Mouse (Mus musculus) left cerebral cortex, postnatal 4 days (tissue): ENCODE measurements around the gene Plk2. TPM values are rescaled to one million over a fixed set of nuclear protein-coding genes. Genes with fewer than 3 reads are reported as not detected.
A peak's percentile ranks its signal among the peaks of the same experiment; 100 is the strongest.
"Not testable (repeated sequence)": the region's sequence is repeated elsewhere in the genome, so short reads cannot be mapped to it uniquely, and the experiment has no call there.

Source experiments
- DNase-seq: peaks from one replicate; pipeline ENCODE4 v3.0.0-alpha.2; 2022
- intact Hi-C: fragments of 180-260 bp; cut with DNase I; formaldehyde crosslinking; loops from one replicate; pipeline ENCODE4 v1.15.1; 2025
- total RNA-seq, 2 experiments: library from RNA; stranded (reverse); gene quantifications; 2 replicates each; pipeline ENCODE4 v1.2.3; 2021

The Plk2 gene
- total RNA-seq, 2 experiments from 2014 or later = 273 to 293 TPM

GRCm38 (mm10) chr13:110401877-110402276, 7.0 kb downstream of the Plk2 start:
- DNase-seq = no peak
- intact Hi-C loops = loop anchor here (10.0 kb wide), 1 partner anchor 243 kb away; no protein-coding TSS in a partner anchor

GRCm38 (mm10) chr13:110404059-110404458, 9.2 kb downstream of the Plk2 start:
- intact Hi-C loops = loop anchor here (10.0 kb wide), 1 partner anchor 241 kb away; no protein-coding TSS in a partner anchor
- no peak for DNase-seq

- DNase-seq = not testable (repeated sequence)
- intact Hi-C loops = loop anchor here (10.0 kb wide), 1 partner anchor 240 kb away; no protein-coding TSS in a partner anchor
These were observed 9.8 kb downstream of the Plk2 start for GRCm38 (mm10) chr13:110404686-110405085.

GRCm38 (mm10) chr13:110406152-110406551, 11.3 kb downstream of the Plk2 start:
- intact Hi-C loops = loop anchor here (10.0 kb wide), 1 partner anchor 239 kb away; no protein-coding TSS in a partner anchor
- peak; percentile 50 for DNase-seq

- intact Hi-C loops = no loop called here
- DNase-seq = peak; percentile 85
These were observed 17.8 kb downstream of the Plk2 start for GRCm38 (mm10) chr13:110412572-110413209.

- no peak for DNase-seq
- intact Hi-C loops = no loop called here
These were observed 23.8 kb downstream of the Plk2 start for GRCm38 (mm10) chr13:110418656-110419055.

GRCm38 (mm10) chr13:110419640-110420039, 24.8 kb downstream of the Plk2 start:
- intact Hi-C loops = no loop called here
- no peak for DNase-seq

- no peak for DNase-seq
- intact Hi-C loops = no loop called here
These were observed 27.6 kb downstream of the Plk2 start for GRCm38 (mm10) chr13:110422434-110422833.

- DNase-seq = no peak
- intact Hi-C loops = no loop called here
These were observed 30.8 kb downstream of the Plk2 start for GRCm38 (mm10) chr13:110425512-110426222.

GRCm38 (mm10) chr13:110431388-110431787, 36.5 kb downstream of the Plk2 start:
- intact Hi-C loops = no loop called here
- no peak for DNase-seq

- intact Hi-C loops = no loop called here
- DNase-seq = no peak
These were observed 37.3 kb downstream of the Plk2 start for GRCm38 (mm10) chr13:110432062-110432566.

- intact Hi-C loops = no loop called here
- no peak for DNase-seq
These were observed 37.8 kb downstream of the Plk2 start for GRCm38 (mm10) chr13:110432613-110433012.

- intact Hi-C loops = no loop called here
- no peak for DNase-seq
These were observed 41.8 kb downstream of the Plk2 start for GRCm38 (mm10) chr13:110436692-110437091.

- intact Hi-C loops = no loop called here
- DNase-seq = no peak
These were observed 43.8 kb downstream of the Plk2 start for GRCm38 (mm10) chr13:110438624-110439023.

GRCm38 (mm10) chr13:110444335-110444734, 49.5 kb downstream of the Plk2 start:
- DNase-seq = no peak
- intact Hi-C loops = no loop called here

GRCm38 (mm10) chr13:110444894-110445293, 50.0 kb downstream of the Plk2 start:
- intact Hi-C loops = no loop called here

GRCm38 (mm10) chr13:110446434-110446833, 51.6 kb downstream of the Plk2 start:
- intact Hi-C loops = no loop called here
- DNase-seq = no peak

More at GRCm38 (mm10) chr13:110444894-110445293, 50.0 kb downstream of the Plk2 start:
- no peak for DNase-seq

GRCm38 (mm10) chr13:110450056-110450455, 55.2 kb downstream of the Plk2 start:
- intact Hi-C loops = no loop called here
- DNase-seq = no peak
